Mouse (Mus musculus): ENCODE measurements around the gene Cep131.

Gene Cep131

DNA sequence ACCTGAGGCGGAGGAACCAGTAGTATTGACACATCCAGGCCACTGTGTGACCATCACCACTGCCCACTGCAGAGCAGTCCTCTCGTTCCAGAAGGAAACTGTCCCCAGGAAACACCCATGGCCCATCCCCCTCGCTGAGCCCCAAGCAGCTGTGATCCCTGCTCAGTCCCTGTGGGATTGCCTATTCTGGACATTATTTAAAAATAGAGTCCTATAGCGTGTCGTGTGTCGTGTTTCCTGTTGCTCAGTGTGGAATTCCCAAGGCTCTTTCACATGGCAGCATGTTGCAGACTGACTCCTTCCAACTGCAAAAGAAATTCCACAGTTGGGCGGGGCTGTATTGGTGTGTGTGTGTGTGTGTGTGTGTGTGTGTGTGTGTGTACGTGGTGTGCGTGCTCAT lies 34.4 kb downstream of the Cep131 start:
- DNase-seq (ENCODE audit: low read depth, low spot score): no peak

DNA sequence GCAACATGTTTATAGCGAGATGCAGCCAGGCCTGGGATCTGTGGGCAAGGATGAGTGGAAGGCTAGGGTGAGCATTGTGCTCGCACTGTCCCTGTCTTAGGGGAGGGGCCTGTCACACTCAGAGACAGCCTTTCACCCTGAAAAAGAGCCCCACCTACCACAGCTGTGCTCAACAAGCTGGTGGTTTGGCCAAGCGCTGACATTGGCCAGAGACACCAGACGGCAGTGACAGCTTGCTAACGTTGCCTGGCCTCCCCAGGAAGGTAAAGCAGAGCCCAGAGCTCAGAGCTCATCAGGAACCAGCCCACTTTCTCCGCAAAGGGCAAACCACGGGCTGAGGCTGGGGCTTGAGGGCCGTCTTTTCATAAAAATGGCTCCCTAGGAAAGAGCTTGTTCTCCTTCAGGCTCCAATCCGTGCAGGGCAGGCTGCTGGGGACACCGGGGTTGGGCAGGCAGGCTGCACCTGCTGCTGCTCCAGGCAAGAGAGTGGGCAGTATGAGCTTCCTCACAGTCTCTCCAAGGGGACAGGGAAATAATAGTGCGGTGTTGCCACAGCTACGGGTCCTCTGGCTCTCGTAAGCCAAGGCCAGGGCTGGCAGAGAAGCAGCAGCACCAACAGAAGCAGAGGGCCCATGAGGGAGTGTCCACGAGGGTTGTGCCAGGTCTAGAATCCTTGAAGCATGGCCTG lies 35.4 kb downstream of the Cep131 start:
- DNase-seq (ENCODE audit: low read depth, low spot score): no peak

DNA sequence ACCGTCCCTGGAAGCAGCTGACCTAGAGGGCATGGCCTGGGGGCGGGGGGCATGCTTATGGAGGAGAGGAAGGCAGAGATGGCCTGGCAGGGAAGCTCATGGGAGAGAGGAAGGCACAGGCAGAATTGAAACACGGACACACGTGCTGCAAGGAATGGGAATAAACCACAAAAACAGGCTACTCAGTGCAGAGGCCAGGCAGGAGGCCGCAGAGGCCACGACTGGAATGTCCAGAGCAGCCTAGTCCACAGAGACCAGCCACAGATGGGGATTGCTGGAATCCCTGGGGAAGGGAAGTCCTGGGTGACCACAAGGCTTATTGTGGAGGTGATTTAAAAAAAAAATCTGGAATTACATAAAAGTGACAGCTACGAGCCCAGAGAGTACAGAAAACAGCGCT lies 37.6 kb downstream of the Cep131 start:
- no peak for DNase-seq (ENCODE audit: low read depth, low spot score)

DNA sequence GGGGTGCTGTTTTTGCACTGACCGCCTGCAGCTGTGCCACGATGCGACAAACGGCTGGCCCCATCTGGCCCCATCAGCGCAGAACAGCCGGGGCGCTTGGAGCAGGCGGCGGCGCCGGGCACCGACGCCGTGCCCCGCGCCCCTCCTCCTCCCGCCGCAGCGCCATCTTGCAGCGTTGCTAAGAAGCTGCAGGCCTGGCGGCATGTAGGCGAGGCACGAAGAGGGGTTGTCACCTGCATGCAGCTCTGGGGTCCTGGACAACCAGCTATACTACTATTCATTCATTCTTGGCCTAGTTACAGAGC lies 38.4 kb downstream of the Cep131 start:
- DNase-seq (ENCODE audit: low read depth, low spot score): no peak

DNA sequence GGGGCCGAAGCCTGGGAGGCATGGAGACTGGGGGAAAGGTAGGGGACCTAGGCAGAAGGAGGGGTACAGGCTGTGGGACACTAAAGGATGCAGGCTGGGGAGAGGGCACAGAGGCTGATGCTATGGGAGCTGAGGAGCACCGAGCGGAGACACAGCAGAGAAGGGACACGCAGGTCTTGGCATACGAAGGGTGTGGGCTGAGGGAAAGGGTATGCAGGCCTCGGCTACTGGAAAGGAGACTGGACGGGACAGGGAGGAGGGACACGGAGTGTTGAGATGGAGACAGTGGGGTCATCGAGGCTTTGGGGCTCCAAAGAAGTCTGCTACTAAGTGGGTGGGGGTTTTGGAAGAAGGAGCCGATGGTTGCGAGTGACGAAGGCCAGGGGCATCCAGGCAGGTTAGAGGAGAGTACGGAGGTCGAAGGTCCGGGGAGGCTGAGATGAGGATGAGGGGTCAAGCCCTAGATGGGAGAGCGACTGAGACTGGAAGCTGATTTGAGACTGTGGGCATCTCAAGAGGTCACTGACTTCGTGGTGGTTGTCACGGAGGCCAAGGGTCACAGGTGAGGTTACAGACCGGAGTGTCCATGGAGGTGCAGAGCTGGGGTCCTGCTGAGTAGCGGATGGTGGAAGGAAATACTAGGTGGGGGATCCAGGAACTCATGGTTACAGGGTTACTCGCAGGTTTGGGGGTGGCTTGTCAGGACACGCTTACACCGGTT lies 38.9 kb downstream of the Cep131 start:
- DNase-seq (ENCODE audit: low read depth, low spot score): no peak

DNA sequence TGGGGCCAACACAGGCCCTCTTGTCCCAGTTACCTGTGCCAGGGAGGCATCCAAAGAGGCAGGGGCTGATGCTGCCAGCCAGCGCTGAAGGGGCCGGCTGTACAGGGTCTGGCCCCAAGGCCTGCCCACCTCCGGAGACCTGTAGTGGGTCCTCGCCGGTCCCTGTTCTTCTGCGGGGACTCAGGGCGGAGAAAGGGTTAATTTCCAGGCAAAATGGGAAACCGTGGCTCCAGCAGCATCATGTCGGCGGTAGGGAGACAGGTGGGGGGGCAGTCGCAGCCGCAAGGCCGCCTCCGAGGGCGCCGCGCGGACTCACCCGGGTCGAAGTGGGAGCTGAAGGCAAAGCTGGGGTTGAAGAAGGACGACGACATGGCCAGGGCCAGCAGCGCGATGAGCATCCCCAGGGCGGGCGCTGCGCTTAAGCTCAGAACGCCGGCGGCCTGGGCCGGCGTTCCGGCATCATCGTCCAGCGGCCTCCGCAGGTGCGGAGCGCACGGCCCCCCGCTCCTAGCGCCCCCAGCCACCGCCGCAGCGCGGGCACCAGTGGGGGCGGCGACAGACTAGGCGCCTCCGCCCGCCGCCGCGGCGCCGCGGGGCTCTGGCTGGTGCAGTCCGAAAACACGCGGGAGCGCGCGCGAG lies 40.0 kb downstream of the Cep131 start, which contains the start of gene Aatk:
Gene Aatk, minus strand, starts transcription at position 615 of the 639 bp plus-strand sequence.
- DNase-seq (ENCODE audit: low read depth, low spot score): no peak

DNA sequence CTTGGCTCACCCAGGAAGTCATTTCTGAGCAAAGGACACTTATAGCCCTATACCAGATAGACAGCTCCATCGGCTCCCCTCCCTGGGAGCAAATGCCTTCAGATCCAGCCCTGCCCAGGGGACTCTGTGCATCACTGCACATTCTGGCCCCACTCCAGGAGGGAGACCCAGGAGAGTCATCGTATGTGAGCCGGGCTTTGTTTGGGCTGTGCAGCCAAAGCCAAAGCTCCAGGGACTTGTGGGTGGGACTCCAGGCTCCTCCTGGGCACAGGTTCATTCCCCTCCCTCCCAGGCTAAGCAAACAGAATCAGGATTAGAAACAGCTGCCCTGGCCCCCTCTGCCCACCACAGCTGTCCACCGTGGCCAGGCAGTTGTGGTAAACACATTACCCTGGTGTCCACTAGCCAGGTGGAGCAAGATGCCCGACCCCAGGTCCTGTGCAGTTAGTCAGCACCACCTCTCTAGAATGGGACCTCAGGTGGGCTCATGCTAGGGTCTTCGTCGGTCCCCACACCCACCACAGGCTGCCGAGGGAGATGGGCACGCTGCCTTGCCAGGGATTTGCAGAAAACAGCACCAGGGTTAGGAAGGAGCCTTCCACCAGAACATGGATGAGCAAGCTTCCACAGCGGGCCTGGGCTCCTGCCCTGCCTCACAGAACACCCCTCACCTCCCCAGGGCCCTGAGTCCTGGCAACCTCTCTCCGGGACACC lies 40.6 kb downstream of the Cep131 start:
- no peak for DNase-seq (ENCODE audit: low read depth, low spot score)

DNA sequence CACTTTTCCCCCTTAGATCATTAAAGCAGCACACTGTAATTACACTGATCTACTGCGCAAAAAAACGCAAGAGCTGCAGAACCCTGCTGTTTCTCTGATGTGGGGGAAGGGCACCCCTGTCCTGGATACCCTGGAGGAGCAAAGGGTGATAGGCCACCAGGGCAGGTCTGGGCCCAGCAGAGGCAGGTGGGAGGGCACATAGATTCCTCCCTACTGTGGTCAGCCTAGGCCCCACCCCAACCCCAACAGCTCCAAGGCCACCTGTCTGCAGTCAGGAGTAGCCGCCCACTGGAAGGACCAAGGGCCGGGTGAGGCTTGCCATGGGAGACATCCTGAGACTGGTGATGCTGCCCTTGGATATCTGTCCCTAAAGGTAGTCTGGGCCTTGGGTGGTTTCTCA lies 41.3 kb downstream of the Cep131 start:
- DNase-seq (ENCODE audit: low read depth, low spot score): no peak

DNA sequence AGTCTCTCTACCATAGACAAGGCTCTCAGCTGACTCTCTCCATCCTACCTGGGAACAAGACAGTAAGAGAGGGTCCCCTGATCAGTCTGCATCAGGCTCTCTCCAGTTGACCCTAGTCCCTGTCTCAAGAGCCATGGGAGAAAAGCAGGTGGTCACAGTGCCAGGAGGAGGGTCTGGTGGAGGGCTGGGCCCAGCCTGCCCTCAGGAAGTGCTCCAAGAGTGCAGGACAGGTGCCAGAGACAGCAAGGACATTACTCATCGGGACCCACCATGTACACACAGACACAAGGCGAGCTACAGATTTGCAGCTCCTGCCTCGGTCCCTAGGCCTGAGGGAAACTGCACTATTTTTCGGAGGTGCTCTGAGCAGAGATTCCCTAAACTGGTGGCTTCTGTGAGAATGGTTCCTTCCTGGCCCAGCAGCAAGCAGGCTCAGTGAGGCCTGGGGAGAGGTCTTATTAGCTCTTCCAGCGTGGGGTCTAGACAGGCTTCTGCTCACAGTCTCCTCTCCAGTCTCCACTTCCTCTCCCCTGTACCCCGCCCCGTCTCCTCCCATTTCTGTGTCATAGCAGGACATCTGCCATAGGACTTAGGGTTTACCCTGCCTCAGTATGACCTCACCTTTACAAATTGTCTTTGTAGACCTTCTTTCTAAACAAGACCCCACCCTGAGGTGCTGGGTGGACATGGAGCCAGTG lies 44.3 kb downstream of the Cep131 start:
- no peak for DNase-seq (ENCODE audit: low read depth, low spot score)

DNA sequence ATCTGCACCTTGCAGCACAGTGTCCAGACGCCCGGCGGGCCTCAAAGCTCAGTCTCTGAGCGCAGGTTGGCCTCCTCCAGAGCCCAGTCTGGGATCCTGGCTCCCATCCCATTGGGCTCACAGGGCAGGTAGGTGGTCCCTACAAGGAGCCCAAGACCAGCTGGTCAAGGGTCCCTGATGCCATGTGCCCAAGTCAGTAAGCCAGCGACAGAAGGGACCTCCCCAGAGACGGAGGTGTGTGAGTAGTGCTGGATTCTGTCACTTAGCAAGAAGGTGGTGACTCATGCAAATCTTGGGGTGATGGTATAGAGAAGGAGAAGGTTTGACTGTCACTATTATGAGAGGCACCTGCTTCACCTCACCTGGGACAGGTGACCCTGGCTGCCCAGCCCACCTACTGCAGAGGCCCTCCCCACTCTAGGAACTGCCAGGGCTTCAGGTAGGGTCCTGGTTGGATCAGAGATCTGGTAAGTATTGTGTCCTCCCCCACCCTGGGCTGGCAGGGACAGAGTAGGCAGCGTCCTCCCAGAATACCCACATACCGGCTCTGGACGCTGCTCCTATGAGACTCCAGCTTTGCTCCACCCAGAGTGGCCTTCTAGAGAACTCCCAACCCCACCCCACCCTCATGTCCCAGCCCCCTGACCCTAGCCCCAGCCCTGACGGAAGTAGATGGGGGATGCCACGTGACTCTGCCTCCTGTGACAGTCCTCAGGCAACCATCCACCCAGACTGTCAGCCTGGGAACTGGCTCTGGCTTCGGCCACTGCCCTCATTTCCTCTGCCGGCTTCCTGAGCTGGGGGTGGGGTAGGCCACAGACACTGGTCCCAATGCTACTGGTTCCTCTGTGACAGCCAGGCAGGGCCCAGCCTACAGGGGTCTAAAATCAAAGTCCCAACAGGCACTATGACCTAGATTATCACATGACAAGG lies 45.2 kb downstream of the Cep131 start:
- no peak for DNase-seq (ENCODE audit: low read depth, low spot score)

DNA sequence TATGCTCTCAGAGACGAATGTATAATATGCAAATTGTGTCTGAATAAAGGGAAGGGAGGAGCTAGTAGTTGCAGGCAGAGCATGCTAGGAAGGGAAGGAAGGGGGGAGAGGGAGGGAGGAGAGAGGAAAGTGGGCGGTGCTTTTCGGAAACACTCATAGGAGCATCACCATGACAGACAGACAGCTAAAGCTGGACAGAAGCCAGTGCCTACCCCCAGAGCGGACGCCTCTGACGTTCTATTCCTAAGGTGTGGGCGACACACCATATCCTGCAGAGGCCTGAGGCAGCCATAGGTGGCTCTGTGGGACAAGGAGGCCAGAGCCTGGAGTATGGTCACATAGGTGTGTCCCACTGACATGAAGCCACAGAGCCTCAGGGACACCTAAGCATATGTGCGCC lies 46.2 kb downstream of the Cep131 start:
- DNase-seq (ENCODE audit: low read depth, low spot score): no peak

DNA sequence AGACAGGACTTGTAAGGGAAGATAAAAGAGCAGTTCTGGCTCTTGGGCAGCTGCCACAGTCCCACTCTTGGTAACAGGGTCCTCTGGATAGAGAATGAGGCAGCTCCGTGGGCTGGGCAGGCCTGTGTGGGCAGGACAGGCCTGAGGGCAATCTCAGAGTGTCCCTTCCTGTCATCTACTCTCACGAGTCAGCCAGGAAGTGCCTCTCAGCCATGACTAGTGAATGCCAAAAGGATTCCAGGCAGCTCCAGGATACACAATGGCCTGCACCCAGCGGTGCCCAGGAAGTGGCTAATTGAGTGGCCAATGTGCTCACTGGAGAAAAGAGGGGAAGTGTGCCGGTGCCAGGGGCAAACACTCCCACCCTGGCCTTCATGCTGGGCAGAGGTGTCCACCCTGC lies 47.0 kb downstream of the Cep131 start:
- DNase-seq (ENCODE audit: low read depth, low spot score): no peak

DNA sequence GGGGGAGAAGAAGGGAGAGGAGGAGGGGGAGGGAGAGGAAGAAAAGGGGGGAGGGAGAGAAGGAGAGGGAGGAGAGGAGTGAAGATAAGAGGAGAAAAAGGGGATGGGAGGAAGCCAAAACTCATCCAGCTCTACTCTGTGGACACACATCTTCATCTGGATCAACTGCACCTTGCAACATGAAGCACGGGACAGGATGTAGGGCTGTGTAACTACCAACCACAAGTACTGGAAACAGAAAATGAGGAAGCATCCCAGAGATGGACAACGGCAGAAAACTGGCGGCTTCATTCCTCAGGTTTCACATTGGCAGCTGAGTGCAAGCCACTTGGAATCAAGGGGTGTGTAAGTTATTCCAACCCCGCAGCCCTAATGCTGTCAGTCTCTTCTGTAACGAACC lies 51.9 kb downstream of the Cep131 start:
- no peak for DNase-seq (ENCODE audit: low read depth, low spot score)

DNA sequence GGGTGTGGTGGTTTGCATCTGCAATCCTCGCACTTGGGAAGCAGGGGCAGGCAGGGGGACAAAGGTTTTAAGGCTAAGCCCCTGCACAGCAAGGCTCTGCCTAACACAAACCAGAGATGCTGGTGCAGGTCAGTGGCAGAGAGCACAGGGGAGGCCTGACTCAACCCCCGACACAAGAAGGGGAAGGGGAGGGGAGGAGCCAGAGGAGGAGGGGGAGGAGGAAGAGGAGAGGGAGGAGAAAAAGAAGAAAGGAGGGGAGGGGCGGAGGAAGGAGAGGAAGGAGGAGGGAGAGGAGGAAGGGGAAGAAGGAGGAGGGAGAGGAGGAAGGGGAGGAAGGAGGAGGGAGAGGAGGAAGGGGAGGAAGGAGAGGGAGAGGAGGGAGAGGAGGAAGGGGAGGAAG lies 52.3 kb downstream of the Cep131 start:
- DNase-seq (ENCODE audit: low read depth, low spot score): no peak

DNA sequence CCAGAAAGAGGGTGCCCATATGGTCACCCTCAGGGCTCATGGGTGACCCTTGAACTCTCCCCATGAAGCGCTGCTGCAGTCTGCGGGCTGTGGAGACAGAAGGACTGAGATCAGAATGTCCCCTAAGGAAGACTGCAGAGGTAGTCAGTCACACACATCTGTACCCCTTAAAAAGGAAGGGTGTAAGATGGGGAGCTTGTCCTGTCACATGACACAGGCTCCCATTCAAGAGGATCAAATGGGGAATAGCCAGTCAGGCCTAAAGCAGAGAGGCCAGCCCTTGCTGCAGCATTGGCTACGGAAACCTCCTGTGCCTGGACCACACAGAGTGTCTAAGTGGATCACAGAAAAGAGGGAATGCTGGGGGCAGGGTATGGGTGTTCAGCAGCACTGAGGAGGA lies 53.2 kb downstream of the Cep131 start:
- no peak for DNase-seq (ENCODE audit: low read depth, low spot score)

DNA sequence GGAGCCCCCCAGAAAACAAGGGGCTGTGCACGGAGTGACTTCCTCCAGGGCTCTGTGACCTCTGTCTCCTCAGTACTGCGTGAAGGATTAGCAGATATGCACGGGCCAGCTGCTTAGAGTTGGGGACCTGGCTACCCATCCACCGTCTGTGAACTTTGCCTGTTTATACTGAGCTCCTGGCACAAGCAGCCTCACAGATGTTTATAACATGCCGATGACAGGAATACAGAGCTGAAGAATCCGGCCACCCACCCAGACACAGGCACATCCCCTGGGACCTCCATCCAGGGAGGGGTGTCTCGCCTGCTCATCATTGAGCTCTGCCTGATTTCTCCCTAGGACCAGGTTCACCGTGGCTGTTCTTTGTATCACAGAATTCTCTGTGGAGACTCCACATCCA lies 54.6 kb downstream of the Cep131 start:
- DNase-seq (ENCODE audit: low read depth, low spot score): no peak

DNA sequence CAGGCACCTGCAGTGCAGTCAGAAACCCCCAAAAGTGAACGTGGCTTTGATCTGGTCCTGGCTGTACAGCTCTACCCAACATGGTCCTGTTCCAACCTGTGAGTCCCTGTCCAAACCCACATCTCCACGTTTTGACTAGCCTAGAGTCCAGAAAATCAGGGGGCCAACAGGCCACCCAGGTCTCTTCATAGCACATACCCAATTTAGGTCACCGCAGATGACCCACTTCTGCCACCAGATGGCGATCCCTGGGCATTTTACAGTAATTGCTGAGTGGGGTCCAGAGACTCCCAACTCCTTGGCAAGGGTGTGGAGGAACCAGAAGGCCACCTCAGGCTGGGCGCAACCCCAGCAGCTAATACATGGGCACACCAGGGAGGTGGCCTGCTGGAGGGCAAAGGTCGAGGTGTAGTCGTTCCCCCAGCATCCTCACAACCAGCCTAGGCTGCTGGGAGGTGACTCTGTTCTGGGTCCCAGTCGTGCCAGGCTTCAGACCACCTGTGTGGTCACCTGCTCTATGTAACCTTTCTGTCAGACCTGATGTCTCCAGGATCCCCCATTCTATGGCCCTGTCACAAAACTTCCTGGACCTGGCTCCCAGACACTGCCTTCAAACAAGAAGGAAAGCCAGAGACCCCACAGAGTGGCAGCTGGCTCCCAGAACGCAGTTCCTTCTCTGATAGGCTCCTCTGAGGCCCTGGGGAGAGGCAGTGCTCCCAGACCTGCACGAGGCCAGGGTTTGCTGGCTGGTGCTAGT lies 56.3 kb downstream of the Cep131 start:
- DNase-seq (ENCODE audit: low read depth, low spot score): peak; percentile 64

DNA sequence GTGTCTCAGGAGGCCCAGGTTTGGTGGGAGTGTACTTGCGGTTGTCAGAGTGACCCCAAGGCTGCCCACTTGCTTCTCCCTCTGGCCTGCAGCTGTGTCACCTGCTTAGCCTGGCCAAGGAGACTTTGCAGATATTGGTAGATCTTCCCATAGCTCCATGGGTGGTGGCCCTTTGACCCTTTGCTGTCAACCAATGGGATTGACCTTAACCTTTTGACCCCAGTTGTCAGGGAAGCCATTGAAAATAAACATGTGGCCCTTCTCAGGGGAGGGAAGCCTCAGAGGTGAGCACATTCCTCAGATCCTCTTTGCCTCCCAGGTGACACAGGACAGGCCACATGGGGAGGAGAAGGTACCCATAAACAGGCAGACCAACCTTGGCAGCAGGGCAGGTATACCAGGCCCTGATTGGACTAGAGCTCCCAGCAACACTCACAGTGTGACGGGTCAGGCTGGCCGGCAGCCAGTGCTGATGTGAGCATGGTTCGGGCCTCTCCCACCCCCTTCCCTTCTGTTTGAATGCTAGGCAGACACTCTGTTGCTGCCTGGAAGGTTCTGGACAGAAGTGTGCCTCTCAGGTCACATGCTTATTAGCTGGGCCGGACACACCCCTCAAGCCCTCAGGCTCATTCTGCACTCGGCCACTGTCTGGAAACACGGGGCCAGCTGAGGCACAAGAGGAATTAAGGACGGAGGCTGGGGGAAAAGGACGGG lies 57.0 kb downstream of the Cep131 start:
- no peak for DNase-seq (ENCODE audit: low read depth, low spot score)

DNA sequence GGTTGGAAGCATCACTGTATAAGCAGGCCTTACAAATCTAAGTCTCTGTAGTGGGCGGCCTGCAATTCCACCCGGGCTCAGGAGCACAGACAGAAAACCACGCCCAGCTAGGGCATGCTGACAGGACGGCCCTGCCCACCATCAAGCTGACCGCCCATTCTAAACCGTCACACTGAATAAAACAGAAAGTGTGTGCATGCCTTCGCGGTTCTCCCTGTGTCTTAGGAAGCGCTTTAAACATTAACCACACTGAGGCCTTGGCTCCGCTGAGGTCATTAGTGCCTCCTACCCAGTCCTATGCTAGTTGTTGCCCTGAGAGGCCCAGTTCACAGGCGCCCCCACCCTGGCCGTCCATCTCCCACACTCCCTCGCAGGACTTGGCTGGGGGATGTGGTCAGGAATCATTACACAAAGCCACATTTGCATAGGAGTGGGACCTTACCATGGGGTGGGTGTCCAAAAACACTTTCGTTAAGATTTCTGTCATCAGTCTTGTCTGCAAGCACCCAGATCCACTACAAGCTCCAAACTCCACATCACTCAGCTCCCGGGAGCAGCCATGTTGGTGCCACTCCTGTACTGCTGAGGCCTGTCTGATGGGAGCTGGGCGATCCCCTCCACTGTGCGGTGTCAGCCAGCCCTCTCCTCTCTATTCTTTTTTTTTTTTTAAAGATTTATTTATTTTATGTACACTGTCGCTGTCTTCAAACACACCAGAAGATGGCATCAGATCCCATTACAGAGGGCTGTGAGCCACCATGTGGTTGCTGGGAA lies 58.1 kb downstream of the Cep131 start:
- no peak for DNase-seq (ENCODE audit: low read depth, low spot score)
